Mouse (Mus musculus): ENCODE measurements around the gene Tmem158. TPM values are rescaled to one million over a fixed set of nuclear protein-coding genes. Genes with fewer than 3 reads are reported as not detected.

Tmem158 gene
- total RNA-seq, 2 experiments from 2014 or later = 3.1 to 5.2 TPM

DNA sequence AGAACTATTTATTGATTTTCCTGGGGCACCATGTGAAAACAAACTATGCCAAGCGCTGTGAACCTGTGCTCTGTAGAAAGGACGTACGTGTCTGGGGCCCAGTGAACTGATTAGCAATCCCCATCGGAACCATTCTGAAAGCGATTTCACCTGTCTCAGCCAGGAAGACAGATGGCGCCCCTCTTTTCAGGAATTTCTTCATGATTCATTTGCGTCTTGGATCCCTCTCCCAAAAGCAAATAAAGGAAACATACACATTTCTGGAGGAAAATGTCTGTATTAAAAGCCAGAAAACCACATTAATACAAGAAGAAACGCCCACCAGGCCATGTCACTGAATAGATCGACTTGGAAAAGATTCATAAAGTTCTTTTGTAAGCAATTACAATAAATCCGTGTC lies 1.8 kb downstream of the Tmem158 start:
- no peak for DNase-seq
- intact Hi-C loops (cut with DNase I; ENCODE audit: low total_unique reads) = loop anchor here (5.0 kb wide), 1 partner anchor 184 kb away; no protein-coding TSS in a partner anchor

DNA sequence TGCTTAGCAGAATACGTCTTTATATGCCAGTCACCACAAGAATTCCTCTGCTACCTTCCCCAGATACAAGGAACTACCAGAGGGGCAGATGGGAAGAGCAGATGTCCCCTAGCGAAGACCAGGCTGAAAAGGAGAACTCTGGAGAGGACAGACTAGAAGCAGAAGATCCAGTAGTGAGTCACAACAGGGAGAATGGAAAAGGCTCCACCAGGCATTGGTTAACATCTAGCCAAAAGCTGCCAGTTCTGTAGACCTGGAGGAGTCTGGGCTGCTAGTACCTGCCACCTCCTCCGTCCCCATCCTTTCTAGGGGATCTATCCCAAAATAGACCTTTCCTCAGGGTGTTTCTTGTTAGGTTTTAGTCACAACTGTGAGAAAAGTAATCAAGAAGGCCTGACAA lies 4.8 kb downstream of the Tmem158 start:
- no peak for DNase-seq
- intact Hi-C loops (cut with DNase I; ENCODE audit: low total_unique reads) = loop anchor here (2.0 to 5.0 kb wide), 2 partner anchors 93 to 187 kb away; no protein-coding TSS in a partner anchor

DNA sequence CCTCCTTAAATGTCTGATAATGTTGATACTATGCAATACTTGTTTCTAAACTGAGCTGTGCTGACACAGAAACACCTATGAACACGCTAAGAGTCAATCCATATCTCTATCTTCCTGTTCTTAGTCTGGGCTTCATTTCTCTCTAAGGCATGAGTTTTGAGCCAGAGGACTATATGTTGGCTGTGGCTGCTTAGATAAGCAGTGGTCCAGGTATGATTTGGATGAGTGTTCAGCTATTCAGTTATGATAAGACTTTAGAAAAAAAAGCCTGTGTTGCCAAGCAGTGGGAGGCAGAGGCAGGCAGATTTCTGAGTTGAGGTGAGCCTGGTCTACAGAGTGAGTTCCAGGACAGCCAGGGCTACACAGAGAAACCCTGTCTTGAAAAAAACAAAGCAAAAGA lies 12.6 kb downstream of the Tmem158 start:
- no peak for DNase-seq
- intact Hi-C loops (cut with DNase I; ENCODE audit: low total_unique reads) = no loop called here

GRCm38 (mm10) chr9:123245146-123245545 lies 15.4 kb downstream of the Tmem158 start:
- DNase-seq = no peak
- intact Hi-C loops (cut with DNase I; ENCODE audit: low total_unique reads) = no loop called here

DNA sequence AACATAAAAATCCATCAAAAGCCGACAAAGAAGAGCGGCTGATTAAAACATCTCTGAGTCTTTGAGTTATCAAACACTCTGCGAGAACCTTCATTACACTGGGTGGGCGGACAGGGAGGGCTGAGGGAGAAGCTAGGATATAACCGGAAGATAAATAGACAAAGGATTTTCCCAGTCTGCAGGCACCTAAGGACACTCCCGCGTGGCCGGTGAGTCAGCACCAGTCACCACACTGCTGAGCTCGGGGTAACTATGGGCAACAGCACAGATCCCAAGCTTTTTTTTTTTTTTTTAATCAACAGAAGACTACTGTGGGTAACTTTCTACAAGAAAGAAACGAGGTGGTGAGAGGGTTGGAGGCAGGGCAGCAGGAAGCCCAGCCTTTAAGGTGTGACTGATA lies 16.6 kb downstream of the Tmem158 start:
- intact Hi-C loops (cut with DNase I; ENCODE audit: low total_unique reads) = no loop called here
- no peak for DNase-seq

DNA sequence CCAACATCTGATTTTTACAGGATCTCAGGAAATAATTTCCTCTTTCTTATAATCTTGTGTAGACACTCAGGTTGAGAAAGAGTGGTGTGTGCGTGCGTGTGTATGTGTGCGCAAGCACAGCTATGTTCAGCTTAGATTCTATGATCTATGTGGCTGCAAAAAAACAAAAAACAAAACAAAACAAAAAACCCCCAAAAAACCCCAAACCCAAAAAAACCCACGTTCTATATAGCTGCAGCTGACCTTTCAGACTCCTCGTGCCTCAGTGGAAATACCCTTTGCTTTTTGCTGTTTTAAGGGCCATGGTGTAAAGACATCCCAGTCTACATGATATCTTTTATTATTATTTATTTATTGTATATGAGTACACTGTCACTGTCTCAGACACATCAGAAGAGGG lies 19.4 kb downstream of the Tmem158 start:
- intact Hi-C loops (cut with DNase I; ENCODE audit: low total_unique reads) = no loop called here
- DNase-seq = no peak

GRCm38 (mm10) chr9:123240751-123241150 lies 19.8 kb downstream of the Tmem158 start:
- intact Hi-C loops (cut with DNase I; ENCODE audit: low total_unique reads) = no loop called here

DNA sequence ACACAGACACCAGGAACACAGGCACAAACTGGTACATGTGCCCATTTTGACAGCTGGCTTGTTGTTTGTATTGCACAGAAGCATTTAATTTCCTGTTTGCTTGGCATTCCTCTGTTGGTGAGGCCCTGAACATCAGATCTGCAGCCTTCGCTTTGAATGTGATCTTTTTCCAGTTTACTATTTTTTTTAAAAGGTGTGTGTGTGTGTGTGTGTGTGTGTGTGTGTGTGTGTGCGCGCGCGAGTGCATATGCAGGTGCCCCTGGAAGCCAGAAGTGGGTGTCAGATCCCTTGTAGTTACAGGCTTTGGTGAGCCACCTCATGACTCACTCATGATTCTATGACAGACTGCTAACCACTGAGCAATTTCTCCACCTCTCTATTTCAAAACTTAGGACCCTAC lies 20.3 kb downstream of the Tmem158 start:
- DNase-seq = no peak
- intact Hi-C loops (cut with DNase I; ENCODE audit: low total_unique reads) = no loop called here

More at GRCm38 (mm10) chr9:123240751-123241150, 19.8 kb downstream of the Tmem158 start:
- DNase-seq = no peak

- DNase-seq = no peak
- intact Hi-C loops (cut with DNase I; ENCODE audit: low total_unique reads) = no loop called here
Observed at GRCm38 (mm10) chr9:123239651-123240050, 20.9 kb downstream of the Tmem158 start.

GRCm38 (mm10) chr9:123238256-123239045 lies 22.1 kb downstream of the Tmem158 start:
- no peak for DNase-seq
- intact Hi-C loops (cut with DNase I; ENCODE audit: low total_unique reads) = no loop called here

DNA sequence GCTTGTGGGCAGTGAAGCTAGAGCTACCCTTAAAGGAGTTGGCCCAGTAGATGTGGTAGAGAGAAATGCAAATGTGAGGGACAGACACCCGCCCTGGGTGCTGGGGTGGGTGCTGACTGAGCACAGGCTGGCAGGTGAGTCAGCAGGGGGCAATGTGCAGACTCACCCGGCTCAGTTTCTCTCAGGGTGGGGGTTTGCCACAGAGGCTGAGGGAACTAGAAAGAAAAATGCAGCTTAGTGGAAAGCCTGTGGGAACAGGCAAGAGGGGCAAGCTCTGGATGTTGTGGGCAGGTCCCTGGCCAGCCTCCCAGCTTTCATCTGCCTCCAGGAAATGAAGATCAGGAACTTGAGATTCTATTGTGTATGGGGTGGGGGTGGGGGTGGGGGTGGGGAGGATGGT lies 22.8 kb downstream of the Tmem158 start:
- DNase-seq = peak; percentile 49
- intact Hi-C loops (cut with DNase I; ENCODE audit: low total_unique reads) = no loop called here

- intact Hi-C loops (cut with DNase I; ENCODE audit: low total_unique reads) = no loop called here
- no peak for DNase-seq
Observed at GRCm38 (mm10) chr9:123235621-123236020, 24.9 kb downstream of the Tmem158 start.

GRCm38 (mm10) chr9:123229826-123230225 lies 30.7 kb downstream of the Tmem158 start:
- DNase-seq = no peak
- intact Hi-C loops (cut with DNase I; ENCODE audit: low total_unique reads) = no loop called here

- no peak for DNase-seq
- intact Hi-C loops (cut with DNase I; ENCODE audit: low total_unique reads) = no loop called here
Observed at GRCm38 (mm10) chr9:123228671-123229070, 31.9 kb downstream of the Tmem158 start.

DNA sequence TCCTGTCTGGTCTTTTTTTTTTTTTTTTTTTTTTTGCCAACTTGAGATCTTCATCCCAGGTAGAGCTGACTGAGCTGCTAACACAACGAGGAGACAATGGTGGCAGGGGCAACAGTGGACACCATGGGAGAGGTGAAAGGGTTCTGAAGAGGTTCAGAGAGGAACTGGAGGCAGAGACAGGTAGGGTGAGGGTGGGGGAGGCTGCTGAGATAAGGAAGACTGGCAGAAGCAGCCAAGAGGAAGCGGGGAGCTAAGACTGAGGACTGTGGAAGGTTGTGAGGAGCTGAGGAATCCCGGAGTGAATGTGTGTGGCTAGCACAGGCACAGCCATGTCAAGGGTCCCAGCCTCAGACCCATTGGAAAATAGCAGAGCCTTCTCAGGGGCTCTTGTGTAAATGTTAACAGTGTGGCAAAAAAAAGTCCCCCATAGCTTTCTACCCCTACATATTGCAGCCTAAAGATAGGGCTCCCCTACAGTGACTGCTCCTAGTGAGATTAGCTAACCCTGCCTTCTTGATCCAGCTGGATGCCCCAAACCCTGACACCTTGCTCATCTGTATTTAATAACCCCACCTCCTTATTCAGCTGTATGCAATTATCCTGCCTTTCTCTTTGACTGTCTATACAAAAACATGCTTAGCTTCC lies 33.3 kb downstream of the Tmem158 start:
- DNase-seq = no peak

DNA sequence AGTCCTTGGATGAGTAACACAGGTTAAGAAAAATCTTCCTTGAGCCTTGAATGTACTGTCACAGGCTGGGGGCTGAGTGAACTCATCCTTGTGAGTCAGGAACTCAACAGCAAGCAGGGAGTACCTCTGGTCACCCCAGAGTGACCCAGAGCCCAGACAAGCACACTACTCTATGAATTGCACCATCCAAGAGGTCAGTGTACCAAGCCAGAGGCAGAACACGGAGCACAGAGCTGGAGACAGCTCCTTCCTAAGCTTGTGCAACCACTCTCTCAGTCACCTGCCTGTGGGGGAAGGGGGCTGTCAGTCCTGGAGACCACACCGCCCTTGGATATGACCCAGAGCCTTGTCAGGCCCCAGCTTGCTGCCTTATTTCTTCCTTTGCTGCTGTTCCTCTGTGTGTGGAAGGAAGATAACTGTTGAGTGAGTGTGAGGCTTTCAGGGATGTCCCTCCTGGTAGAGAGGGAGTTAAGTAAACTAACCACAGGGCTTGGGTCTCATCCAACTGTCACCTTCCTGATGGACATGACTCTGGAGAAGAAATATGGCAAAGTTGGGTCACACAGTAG lies 35.6 kb downstream of the Tmem158 start:
- DNase-seq = no peak
- intact Hi-C loops (cut with DNase I; ENCODE audit: low total_unique reads) = no loop called here

More for the DNA sequence above, 33.3 kb downstream of the Tmem158 start:
- intact Hi-C loops (cut with DNase I; ENCODE audit: low total_unique reads) = no loop called here

- DNase-seq = no peak
- intact Hi-C loops (cut with DNase I; ENCODE audit: low total_unique reads) = no loop called here
Observed at GRCm38 (mm10) chr9:123219826-123220225, 40.7 kb downstream of the Tmem158 start.

DNA sequence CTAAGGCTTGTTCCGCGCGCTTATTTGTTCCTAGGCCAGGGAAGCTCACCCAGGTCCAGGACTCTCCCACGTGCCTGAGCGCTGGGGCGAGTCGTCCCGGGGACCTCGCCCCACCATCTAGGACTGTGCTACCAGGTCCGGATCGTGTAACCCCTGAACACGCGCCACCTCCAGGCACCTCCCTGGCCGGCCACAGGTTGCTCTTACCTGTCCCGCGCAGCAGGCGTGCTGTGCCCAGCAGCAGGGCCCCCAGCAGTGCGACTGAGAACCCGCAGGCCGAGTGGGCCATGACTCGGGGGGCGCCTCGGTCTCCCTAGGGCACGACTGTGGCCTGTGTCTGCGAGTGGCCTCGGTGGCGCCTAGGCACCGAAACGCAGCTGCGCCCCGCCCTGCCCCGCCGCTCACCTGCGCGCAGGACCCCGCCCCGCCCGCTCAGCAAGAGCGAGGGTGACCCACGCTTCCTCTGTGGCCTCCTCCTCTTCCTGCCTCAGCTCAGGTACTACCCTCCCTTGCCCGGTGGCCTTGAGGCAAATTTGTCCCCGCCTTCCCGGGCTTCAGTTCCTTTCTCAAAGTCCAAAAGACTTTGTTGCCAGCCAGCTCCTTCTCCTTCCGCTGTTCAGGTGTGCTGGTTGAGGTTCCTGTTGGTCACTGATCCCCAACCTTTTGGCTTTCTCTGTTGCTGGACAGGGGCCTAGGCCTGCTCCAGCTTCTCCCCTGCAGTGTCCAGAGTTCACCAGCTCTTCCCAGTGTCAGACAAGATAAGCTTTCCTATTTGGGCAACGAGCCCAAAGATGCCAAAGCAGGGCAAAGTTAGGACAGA lies 44.7 kb downstream of the Tmem158 start, which contains the start of gene Cdcp1:
TSS of gene Cdcp1 (minus strand) at position 418 of the 820 bp plus-strand sequence.
- intact Hi-C loops (cut with DNase I; ENCODE audit: low total_unique reads) = no loop called here
- DNase-seq = no peak

DNA sequence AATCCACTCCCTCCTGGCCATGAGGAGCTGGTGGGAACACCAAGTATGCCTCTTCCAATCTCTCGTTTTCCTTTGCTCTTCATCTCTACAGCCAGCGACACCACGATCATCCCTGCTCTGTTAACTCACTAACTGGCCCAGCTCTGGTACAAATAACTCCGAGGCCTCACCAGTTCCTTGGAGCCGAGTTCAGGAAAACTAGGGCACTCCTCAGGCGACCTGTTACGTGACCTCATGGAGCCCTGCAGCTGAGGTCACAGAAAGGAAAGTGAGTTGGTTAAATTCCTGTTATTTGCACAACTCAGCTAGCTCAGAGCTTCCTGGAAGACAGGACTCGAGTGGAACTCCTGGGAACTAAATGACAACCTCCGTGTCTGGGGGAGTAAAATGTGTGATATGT lies 47.2 kb downstream of the Tmem158 start:
- intact Hi-C loops (cut with DNase I; ENCODE audit: low total_unique reads) = no loop called here
- DNase-seq = no peak

Measured in gastrocnemius, postnatal 14 days (tissue).